Mouse (Mus musculus) gastrocnemius, postnatal 36 days (tissue): Measurements from ENCODE around the gene Dnpep. TPM values are rescaled to one million over a fixed set of nuclear protein-coding genes. Genes with fewer than 3 reads are reported as not detected.

ENCODE experiments used
- DNase-seq, 2 experiments: peaks; one replicate each; pipeline ENCODE4 v3.0.0; 2022
- intact Hi-C: fragments of 180-260 bp; cut with DNase I; formaldehyde crosslinking; loops from one replicate; pipeline ENCODE4 v1.15.1; 2025
- total RNA-seq, 2 experiments: library from RNA; stranded (reverse); gene quantifications; 2 replicates each; pipeline ENCODE4 v1.2.3; 2021

Dnpep gene
- total RNA-seq, 2 experiments from 2014 or later = 46.4 to 48.3 TPM

DNA sequence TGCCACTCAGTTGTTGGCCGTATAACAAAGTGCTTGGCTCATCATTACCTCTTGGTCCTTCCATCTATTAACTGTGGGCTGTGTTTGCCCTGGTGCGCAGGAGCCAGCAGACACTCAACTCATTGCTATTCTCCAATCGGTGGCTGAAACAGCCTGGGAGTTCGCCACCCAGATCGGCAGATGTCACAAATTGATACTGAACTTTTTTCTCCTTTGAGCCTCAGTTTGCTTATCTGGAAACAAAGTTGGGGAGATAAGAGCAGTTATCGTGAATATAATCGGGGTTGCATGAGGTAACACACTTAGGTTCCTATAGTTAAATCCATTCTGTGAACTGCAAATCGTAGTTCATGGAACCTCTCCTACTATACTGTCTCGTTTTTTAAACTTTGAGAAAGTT lies 19.3 kb upstream of the Dnpep start:
- no peak for DNase-seq
- intact Hi-C loops = no loop called here

DNA sequence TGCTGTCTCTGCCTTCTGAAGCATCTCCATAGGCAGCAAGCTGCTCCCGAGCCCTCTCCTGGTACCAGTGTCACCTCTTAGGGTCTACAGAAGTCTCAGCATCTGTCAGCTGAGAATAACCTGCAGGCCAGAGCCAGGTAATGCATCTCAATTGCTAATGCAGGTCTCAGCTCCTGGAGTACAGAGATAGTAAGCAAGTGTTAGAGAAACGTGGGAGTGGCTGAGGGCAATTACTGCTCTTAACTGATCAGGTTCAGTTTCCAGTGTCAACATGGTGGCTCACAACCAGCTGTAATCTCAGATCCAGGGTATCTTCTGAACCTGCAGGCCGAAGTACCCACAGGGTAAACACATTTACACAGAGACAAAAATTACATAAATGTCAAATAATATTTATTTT lies 18.7 kb upstream of the Dnpep start:
- intact Hi-C loops = no loop called here
- no peak for DNase-seq

DNA sequence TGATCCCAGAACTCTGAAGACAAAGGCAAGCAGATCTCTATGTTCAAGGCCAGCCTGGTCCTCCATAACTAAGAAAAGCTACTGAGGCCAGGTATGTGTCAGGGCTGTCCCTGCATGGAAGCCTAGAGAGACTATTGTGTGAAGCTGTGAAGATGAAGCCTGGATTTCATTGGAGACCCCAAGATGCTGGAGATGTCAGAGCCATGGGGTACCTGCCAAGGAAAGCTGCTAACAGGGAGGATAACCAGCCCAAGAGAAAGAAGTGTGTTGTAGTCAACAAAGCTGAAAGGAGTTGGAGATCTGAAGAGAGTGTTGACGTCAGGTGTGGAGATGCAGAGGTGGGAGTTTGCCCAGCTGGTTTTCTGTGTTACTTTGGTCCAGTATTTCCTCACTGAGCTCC lies 13.5 kb upstream of the Dnpep start:
- no peak for DNase-seq
- intact Hi-C loops = no loop called here

DNA sequence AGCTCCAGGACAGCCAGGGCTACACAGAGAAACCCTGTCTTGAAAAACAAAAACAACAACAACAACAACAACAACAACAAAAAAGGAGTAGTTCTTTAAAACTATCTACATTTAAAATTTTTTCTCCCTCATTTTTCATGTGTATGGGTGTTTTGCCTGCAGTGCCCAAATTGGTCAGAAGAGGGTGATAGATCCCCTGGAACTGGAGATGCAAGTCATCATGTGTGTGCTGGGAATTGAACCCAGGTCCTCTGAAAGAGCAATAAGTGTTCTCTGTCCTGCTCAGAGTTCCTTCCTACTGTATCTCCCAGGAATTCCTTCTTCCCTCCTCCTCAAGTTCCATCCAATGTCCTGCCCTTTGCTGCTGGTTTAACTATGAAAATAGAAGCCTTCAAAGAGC lies 9.7 kb upstream of the Dnpep start:
- intact Hi-C loops = no loop called here
- DNase-seq = no peak

DNA sequence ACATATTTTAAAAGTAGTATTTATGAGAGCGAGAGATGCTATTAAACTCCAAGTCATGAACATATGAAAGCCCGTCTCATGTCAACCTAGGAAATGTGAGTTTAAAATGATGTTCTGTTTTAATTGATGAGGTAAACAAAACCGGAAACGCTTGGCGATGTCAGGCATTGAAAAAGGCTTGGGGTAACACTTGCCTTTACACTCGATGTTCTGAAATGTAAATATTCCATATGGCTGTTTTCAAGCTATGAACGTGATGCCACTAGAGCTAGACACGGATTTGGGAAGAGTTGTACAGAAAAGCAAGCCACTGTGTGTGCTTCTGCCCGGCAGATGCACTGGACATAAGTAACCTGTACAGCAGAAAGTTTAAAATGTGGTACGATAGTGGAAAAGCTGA lies 1.4 kb upstream of the Dnpep start:
- intact Hi-C loops = loop anchor here (5.0 kb wide), 1 partner anchor 67 kb away; no protein-coding TSS in a partner anchor
- DNase-seq = no peak

DNA sequence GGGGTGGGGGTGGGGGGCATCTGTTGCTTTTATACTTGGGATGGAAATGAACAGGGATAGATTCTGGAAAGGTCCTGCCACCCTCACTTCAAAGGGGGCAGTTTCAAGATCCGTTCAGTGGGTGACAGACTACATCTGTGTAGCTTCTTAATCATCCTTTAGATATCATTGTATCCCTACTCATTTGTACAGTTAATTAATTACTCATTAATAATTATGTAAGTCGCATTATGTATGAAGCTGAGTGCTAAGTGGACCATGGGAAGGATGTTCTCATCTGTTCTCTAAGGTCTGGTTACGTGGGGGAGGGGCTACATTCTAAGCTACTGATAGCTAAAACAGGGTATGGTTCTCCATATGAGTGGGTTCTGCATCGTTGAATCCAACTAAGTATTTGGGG lies 946 bp upstream of the Dnpep start:
- intact Hi-C loops = loop anchor here (5.0 kb wide), 1 partner anchor 66 kb away; no protein-coding TSS in a partner anchor
- DNase-seq = no peak

DNA sequence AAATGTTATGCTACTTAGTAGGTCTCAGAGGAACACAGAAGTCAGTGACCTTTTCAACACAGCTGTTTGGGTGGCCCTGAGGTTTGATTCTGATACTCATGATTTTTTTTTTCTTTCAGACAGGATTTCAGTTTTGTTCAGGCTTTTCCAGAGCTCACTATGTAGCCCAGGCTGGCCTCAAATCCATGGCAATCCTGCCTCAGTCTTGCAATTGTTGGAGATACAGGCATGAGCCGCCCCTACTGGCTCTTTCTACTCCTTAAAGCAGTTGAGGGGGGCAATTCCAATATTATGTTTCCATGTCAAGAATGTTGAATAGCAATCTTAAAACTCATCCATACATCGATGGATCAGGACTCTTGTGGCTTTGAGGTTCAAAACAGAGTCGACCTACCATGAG lies 511 bp upstream of the Dnpep start:
- no peak for DNase-seq
- intact Hi-C loops = loop anchor here (5.0 kb wide), 1 partner anchor 66 kb away; no protein-coding TSS in a partner anchor

- intact Hi-C loops = loop anchor here (1.0 to 5.0 kb wide), 2 partner anchors 65 to 149 kb away; partner anchors contain the start of gene Zfand2b
Measured at GRCm38 (mm10) chr1:75316861-75317240, 939 bp downstream of the Dnpep start.

GRCm38 (mm10) chr1:75315456-75316365 lies 2.1 kb downstream of the Dnpep start:
- DNase-seq = no peak
- intact Hi-C loops = loop anchor here (5.0 kb wide), 1 partner anchor 63 kb away; no protein-coding TSS in a partner anchor

More at GRCm38 (mm10) chr1:75316861-75317240, 939 bp downstream of the Dnpep start:
- DNase-seq = peak; percentile 83 to 86

DNA sequence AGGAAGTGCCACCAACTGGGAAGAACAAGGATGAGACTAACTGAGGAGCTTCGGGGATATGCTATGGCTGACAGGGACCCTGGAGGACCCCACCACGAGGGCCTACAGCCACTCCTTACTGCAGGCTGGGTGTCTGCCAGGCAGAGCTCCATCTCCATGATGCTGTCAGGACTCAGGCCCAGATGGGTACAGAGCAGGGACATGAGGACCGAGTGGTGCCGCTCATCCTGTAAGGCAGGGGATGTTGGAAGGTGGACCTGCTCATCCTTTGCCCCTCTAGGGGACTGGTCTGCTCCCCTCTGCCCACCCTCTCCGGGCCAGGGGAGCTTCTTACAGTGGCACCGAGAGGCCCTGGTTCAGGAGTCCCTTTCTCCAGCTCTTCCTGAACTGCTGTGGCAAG lies 2.8 kb downstream of the Dnpep start:
- intact Hi-C loops = loop anchor here (5.0 kb wide), 1 partner anchor 63 kb away; no protein-coding TSS in a partner anchor
- DNase-seq = no peak

DNA sequence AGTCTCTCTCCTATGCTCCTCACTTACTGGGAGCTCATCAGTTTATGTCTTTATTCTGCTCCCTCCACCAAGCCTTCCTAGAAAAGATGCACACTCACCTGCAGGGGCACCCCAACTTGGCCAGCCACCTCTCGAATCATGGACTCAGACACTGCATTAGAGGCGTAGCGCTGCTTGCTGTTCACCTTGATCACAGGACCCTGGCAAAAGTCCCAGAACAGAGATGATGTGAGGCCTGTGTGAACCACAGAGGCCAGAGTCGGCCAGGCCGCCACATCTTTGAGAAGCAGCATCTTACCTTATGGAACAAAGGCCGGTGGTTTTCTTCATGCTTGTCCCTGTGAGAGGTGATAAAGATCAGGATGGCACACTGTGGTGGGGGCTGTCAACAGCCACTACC lies 6.1 kb downstream of the Dnpep start:
- DNase-seq = no peak
- intact Hi-C loops = no loop called here

- intact Hi-C loops = no loop called here
- DNase-seq = no peak
Measured at GRCm38 (mm10) chr1:75304662-75305061, 13.1 kb downstream of the Dnpep start.

DNA sequence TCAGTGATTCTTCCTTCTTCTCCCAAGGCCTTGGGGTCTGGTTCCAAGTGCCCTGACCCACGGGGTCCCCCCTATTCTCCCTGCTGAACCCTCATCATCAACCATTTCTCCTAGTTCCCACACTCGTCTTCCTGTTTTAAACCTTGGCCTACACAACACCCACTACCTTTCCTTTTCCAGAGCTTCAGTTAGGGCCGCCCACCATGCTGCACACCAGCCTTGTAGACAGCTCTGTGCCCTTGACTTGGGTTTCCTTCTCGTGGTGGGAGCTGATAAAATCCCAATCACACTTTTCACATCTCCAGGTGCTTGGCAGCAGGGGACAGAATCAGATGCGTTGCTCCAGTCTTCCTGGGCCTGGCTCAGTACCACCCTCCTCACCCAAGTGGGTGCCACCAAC lies 23.5 kb downstream of the Dnpep start:
- no peak for DNase-seq
- intact Hi-C loops = no loop called here

DNA sequence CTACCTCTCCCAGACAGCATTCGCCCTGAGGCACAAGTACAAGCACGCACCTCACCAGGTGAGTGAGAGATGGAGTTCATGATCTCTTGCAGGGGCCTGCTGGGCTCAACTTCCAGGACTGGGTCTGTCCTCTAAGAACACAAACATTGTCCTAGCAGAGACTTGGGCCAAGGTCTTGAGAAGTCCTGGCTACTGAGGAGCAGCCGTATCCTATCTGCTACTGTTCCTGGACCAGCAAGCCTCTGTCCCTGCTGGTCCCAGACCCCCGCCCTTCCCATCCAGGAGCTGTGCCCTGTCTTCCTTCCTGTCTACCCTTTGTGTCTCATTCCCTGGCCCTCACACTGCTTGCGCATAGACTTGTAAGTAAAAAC lies 24.5 kb downstream of the Dnpep start:
- no peak for DNase-seq
- intact Hi-C loops = no loop called here

DNA sequence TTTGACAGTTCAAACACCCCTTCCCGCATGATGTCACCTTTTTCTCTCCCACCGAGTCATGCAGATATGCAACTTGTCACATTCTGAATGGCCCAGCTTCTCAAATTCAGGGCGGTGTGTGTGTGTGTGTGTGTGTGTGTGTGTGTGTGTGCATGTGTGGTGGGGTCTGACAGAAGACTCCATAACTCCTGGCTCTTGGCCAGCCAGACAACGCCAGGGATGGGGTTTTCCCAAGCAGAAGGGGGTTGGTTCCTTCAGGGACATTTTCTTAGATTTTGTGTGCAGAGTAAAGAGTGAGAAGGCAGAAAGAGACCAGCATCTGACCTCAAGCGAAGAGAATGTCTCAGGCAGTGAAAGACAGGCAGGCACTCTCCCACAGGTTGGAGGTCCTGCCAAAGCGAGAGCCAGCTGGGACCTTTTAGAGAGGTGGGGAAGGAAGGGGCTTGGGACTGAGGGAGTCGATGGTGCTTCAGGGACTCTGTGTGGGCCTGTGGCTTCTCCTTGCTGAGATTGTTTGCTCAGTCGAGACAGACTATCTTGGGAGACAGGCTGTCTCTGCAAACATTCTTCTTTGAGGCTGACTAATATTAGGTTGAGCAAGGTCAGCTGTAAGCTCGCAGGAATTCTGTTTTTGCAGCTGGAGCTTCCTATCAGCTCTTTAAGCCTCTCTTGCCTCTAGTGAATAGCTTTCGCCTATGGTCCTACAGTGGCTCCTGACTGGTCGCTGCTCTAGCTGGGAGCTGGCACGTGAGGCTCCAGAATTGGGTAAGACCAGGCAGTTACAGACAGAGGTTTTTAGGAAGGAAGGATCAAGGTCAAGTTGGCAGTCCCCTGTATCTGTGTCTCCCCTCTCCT lies 25.1 kb downstream of the Dnpep start:
- no peak for DNase-seq
- intact Hi-C loops = no loop called here

DNA sequence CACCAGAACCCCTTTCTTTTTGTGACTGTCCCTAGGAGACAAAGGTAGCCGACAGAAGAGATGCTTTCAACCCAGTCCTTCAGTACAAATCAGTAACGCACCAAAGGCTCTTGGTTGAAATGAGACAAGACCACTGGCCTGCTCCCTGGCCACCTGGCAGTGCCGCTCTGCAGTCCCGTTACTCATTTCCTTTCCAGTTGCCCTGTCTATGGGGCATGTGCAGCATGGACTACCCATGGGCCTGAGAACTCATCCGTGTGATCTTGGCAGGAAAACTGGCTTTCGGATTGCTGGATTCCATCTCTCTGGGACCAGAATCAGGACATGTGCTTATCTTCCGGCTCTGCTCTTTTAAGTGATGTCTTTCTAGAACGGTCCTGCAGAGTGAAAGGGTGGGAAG lies 26.5 kb downstream of the Dnpep start:
- no peak for DNase-seq
- intact Hi-C loops = no loop called here

- DNase-seq = no peak
- intact Hi-C loops = no loop called here
Measured at GRCm38 (mm10) chr1:75290582-75290981, 27.2 kb downstream of the Dnpep start.

DNA sequence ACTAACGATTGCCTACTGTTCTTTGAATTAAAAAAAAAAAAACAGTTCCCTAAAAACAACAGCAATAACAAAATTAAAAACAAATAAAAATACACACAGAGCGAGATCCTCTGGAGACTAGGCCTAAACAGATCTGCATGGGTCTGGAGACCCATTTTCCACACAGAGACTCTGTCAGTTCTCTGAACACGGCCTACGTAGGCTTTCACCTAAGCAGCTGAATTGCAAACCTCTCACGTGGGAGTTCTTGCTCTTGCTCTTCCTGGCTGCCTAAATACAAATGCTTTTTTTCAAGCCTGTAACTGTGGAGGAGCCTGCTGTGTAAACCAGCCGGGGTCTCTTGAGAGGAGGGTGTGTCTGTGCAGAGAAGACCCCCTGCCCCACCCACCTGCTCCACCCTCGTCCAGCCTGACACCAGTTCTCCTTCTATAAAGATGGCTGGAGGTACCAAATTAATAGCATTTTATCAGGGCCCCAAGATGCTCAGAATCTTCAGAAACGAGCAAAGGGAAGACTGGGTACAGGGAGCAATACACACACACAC lies 27.8 kb downstream of the Dnpep start:
- no peak for DNase-seq
- intact Hi-C loops = no loop called here

- DNase-seq = no peak
- intact Hi-C loops = no loop called here
Measured at GRCm38 (mm10) chr1:75289376-75289775, 28.4 kb downstream of the Dnpep start.

- intact Hi-C loops = no loop called here
- no peak for DNase-seq
Measured at GRCm38 (mm10) chr1:75284911-75285310, 32.9 kb downstream of the Dnpep start.

- no peak for DNase-seq
Measured at GRCm38 (mm10) chr1:75283017-75283416, 34.8 kb downstream of the Dnpep start.

More at GRCm38 (mm10) chr1:75283017-75283416, 34.8 kb downstream of the Dnpep start:
- intact Hi-C loops = no loop called here
